Mouse (Mus musculus) limb, embryonic 11.5 days (tissue): ENCODE measurements around the gene Ska3. TPM values are rescaled to one million over a fixed set of nuclear protein-coding genes. Genes with fewer than 3 reads are reported as not detected.
"Not testable (repeated sequence)": the region's sequence is repeated elsewhere in the genome, so short reads cannot be mapped to it uniquely, and the experiment has no call there.

Experiments used
- ATAC-seq: fragments of 200-750 bp; cut with Nextera tagmentation; 2 replicates; pipeline ENCODE4 v1.8.0; 2017; ENCODE audit warnings: low read depth; ENCODE audit not compliant: insufficient number of reproducible peaks, low FRiP score, low TSS enrichment
- DNase-seq: peaks from one replicate; pipeline ENCODE4 v3.0.0-alpha.2; 2015; ENCODE audit warnings: low spot score
- H3K27ac ChIP-seq: fragments of 300-500 bp; sonication (generic); replicated peaks from 2 replicates; pipeline ENCODE4 v1.5.1; 2014; ENCODE audit warnings: low read depth, mild to moderate bottlenecking, low read length
- H3K27me3 ChIP-seq: fragments of 300-500 bp; sonication (generic); 2 replicates; pipeline ENCODE4 v1.6.1; 2014; ENCODE audit warnings: mild to moderate bottlenecking, low read length, mixed read lengths; ENCODE audit not compliant: control insufficient read depth, insufficient read depth
- H3K36me3 ChIP-seq: fragments of 300-500 bp; sonication (generic); 2 replicates; pipeline ENCODE4 v1.6.1; 2014; ENCODE audit warnings: mild to moderate bottlenecking, low read length, moderate library complexity, mixed read lengths; ENCODE audit not compliant: control insufficient read depth, insufficient read depth
- H3K4me1 ChIP-seq: fragments of 300-500 bp; sonication (generic); 2 replicates; pipeline ENCODE4 v1.6.1; 2014; ENCODE audit warnings: low read length, mixed read lengths; ENCODE audit not compliant: control insufficient read depth, insufficient read depth
- H3K4me2 ChIP-seq: fragments of 300-500 bp; sonication (generic); 2 replicates; pipeline ENCODE4 v1.6.1; 2014; ENCODE audit warnings: low read depth, mild to moderate bottlenecking, moderate library complexity; ENCODE audit not compliant: severe bottlenecking
- H3K4me3 ChIP-seq: fragments of 300-500 bp; sonication (generic); 2 replicates; pipeline ENCODE4 v1.5.1; 2014; ENCODE audit warnings: low read depth, low read length
- H3K9ac ChIP-seq: fragments of 300-500 bp; sonication (generic); 2 replicates; pipeline ENCODE4 v1.6.1; 2014; ENCODE audit warnings: mild to moderate bottlenecking, low read length
- H3K9me3 ChIP-seq: fragments of 300-500 bp; sonication (generic); 2 replicates; pipeline ENCODE4 v1.6.1; 2016; ENCODE audit warnings: low read length; ENCODE audit not compliant: control insufficient read depth
- WGBS: fragments of 180-500 bp; shearing (Covaris S2); extraction: QIAGEN DNeasy Blood & Tissue Kit; methylation state at CpG from one replicate; pipeline ENCODE4 v1.1.7; 2014; 5-methylcytosine and 5-hydroxymethylcytosine counted together
- polyA plus RNA-seq: library from polyadenylated mRNA; unstranded; fragments of >200 nt; fragmentation: Nextera tagmentation; extraction: Ambion mirVana; gene quantifications from 2 replicates; pipeline ENCODE4 v1.2.1, GENCODE M21; 2014

Ska3 gene
- 59.1 and 61.0 TPM in 2 replicates for polyA plus RNA-seq

DNA sequence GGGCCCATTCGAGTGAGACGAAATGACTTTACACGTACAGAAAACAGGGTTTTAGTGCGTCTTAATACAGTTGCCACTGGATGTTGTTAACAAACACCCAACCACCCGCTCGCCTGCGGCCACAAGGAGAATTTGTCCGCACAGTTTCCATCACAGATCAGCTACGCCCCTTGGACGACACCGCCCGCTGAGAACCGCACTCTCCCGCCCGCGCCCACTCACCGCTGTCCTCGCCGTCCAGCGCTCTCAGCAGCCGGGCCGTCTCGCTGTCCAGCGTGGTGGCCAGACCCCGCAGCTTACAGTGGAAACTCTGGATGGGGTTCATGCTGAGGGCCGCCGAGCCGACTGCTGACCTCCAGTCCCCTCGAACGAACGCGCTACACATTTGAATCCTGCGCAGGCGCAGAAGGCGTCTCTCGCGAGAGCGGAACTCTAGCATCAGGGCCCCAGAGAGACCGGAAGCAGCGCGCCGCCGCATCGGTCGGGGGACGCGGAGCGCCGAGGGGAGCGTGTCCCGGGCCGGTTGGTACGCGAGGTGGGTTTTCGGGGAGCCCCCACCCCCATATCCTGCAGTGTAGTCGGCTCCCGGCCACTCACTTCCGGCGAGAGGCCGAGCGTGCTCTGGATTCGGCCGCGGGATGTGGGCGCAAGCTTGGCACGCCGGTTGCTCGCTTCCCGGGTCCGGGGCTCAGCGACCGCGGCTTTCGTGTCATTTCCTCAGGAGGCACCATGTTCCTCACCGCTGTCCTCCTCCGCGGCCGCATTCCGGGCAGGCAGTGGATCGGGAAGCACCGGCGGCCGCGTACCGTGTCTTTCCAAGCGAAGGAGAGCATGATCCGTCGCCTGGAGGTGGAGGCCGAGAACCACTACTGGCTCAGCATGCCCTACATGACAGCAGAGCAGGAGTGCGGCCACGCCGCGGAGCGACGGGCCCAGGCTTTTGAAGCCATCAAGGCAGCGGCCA, at the start of gene Ska3, which contains the start of gene Mrpl57:
TSS of gene Ska3 (minus strand) at position 398 of the 964 bp plus-strand sequence.
TSS of gene Mrpl57 (plus strand) at position 447 of the 964 bp plus-strand sequence.
- no peaks in the 10 kb centered on the region for H3K27me3 ChIP-seq
- H3K4me2 ChIP-seq, result peak within 1 kb of the TSS; percentile 69
- peak within 1 kb of the TSS; percentile 91 for H3K9ac ChIP-seq
- peaks cover 3% of the 10 kb centered on the region; the same call in 1 of the 2 replicates for H3K36me3 ChIP-seq
- peaks cover 9% of the 10 kb centered on the region; the same call in 1 of the 2 replicates for H3K4me1 ChIP-seq
- peak within 1 kb of the TSS; percentile 76 for H3K4me3 ChIP-seq
- no peaks in the 10 kb centered on the region for H3K9me3 ChIP-seq
- WGBS, result under 1% methylated on average over 95 of the region's 96 CpGs
- H3K27ac ChIP-seq, result peak within 1 kb of the TSS; percentile 76
- DNase-seq (peak; percentile 95), ATAC-seq (peak; percentile 95)

- Histone ChIP-seq H3K4me1 (no peaks in the 10 kb centered on the region), H3K4me3 (no peak overlapping the region), H3K9ac (no peak overlapping the region), H3K27me3 (no peaks in the 10 kb centered on the region), H3K27ac (no peak overlapping the region), H3K36me3 (peaks cover 5% of the 10 kb centered on the region; the same call in 1 of the 2 replicates), H3K9me3 (no peaks in the 10 kb centered on the region), H3K4me2 (no peak overlapping the region)
- no peak for DNase-seq
- no peak for ATAC-seq
- 92% methylated on average over 3 of the region's 3 CpGs for WGBS
These were observed 40.8 kb upstream of the Ska3 start for GRCm38 (mm10) chr14:57866676-57867276.

GRCm38 (mm10) chr14:57865256-57865655, 39.3 kb upstream of the Ska3 start:
- no peaks in the 10 kb centered on the region for H3K27me3 ChIP-seq
- WGBS, result 93% methylated on average over 3 of the region's 3 CpGs
- ATAC-seq (no peak), DNase-seq (no peak)
- H3K9ac ChIP-seq, result no peak overlapping the region
- no peaks in the 10 kb centered on the region for H3K9me3 ChIP-seq
- no peak overlapping the region for H3K4me3 ChIP-seq
- no peak overlapping the region for H3K27ac ChIP-seq
- peaks cover 5% of the 10 kb centered on the region; the same call in 1 of the 2 replicates for H3K36me3 ChIP-seq
- no peaks in the 10 kb centered on the region for H3K4me1 ChIP-seq
- H3K4me2 ChIP-seq, result no peak overlapping the region

DNA sequence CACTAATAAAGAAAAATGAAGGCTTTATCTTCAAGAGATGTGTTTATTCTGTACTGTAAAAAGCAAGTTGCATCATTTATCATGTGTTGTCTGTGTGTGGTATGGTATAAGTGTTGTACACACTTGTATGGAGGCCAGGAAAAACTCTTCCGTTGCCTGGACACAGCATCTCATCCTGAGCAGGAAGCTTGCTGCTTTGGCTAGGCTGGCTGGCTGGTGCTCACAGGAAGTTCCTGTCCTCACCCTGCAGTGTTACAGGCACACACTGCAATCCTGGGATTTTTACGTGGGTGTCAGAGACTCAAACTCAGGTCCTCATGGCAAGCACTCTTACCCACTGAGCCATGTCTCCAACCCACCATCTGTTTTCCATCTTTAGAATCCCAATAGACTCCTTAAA, 37.1 kb upstream of the Ska3 start:
- no peaks in the 10 kb centered on the region for H3K9me3 ChIP-seq
- ATAC-seq (no peak), DNase-seq (no peak)
- no peak overlapping the region for H3K27ac ChIP-seq
- H3K4me3 ChIP-seq, result no peak overlapping the region
- peaks cover 5% of the 10 kb centered on the region; the same call in 1 of the 2 replicates for H3K36me3 ChIP-seq
- no peak overlapping the region for H3K4me2 ChIP-seq
- H3K9ac ChIP-seq, result no peak overlapping the region
- 64% methylated on average over 2 of the region's 2 CpGs for WGBS
- no peaks in the 10 kb centered on the region for H3K27me3 ChIP-seq
- H3K4me1 ChIP-seq, result no peaks in the 10 kb centered on the region

DNA sequence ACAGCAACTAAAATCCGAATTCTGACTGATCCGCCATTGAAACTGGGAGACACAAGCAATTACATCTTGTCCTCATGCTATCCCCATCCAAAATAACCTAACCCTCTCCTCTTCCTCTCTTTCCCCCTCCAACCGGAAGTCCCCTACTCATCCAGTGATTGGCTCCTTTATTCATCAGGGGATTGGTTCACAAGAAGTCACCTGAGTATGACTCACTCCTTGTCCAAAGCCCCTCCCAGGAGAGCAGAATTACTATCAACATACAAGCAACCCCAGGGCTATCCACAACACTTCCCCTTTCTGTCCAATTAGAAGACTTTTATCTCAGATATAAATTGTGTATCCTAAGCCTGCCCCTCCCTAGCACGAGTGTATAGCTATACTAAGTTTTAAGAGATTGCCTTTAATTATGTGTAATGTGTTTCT, 36.0 kb upstream of the Ska3 start:
- no peak overlapping the region for H3K9ac ChIP-seq
- H3K4me2 ChIP-seq, result no peak overlapping the region
- H3K4me3 ChIP-seq, result no peak overlapping the region
- DNase-seq, result no peak
- no peak overlapping the region for H3K27ac ChIP-seq
- peaks cover 5% of the 10 kb centered on the region; the same call in 1 of the 2 replicates for H3K36me3 ChIP-seq
- WGBS, result 87% methylated on average over 4 of the region's 4 CpGs
- H3K9me3 ChIP-seq, result no peaks in the 10 kb centered on the region
- no peaks in the 10 kb centered on the region for H3K27me3 ChIP-seq
- no peak for ATAC-seq
- no peaks in the 10 kb centered on the region for H3K4me1 ChIP-seq

DNA sequence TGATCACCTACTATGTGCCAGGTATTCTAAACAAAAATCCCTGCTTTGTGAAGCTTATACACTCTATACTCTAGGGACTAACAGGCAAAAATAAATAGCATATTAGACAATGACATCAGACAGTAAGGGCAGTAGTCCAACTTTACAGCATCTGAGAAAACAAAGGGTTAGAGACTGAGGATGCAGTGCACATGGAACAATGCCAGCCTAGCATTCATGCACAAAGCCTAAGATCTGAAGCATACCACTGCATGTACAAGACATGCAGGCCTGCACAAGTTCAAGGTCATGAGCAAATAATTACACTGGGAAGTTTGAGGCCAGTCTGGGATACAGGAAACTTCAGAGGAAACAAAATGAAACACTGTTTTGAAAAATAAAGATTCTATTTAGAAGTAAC, 33.5 kb upstream of the Ska3 start:
- peaks cover 2% of the 10 kb centered on the region; the same call in 1 of the 2 replicates for H3K36me3 ChIP-seq
- H3K4me3 ChIP-seq, result no peak overlapping the region
- no peaks in the 10 kb centered on the region for H3K27me3 ChIP-seq
- no peak overlapping the region for H3K27ac ChIP-seq
- ATAC-seq (no peak), DNase-seq (no peak)
- H3K4me2 ChIP-seq, result no peak overlapping the region
- no peaks in the 10 kb centered on the region for H3K4me1 ChIP-seq
- H3K9ac ChIP-seq, result no peak overlapping the region
- H3K9me3 ChIP-seq, result no peaks in the 10 kb centered on the region

- Histone ChIP-seq H3K27me3 (no peaks in the 10 kb centered on the region), H3K4me1 (no peaks in the 10 kb centered on the region), H3K4me2 (no peak overlapping the region), H3K9ac (no peak overlapping the region), H3K9me3 (no peaks in the 10 kb centered on the region), H3K4me3 (no peak overlapping the region), H3K36me3 (peaks cover 2% of the 10 kb centered on the region; the same call in 1 of the 2 replicates), H3K27ac (no peak overlapping the region)
- ATAC-seq, result no peak
- DNase-seq, result no peak
- WGBS, result 90% methylated on average over 2 of the region's 2 CpGs
These were observed 32.6 kb upstream of the Ska3 start for GRCm38 (mm10) chr14:57858601-57859000.

GRCm38 (mm10) chr14:57856037-57856436, 30.1 kb upstream of the Ska3 start:
- H3K4me1 ChIP-seq, H3K4me3 ChIP-seq, H3K4me2 ChIP-seq, ATAC-seq, H3K9me3 ChIP-seq, H3K27me3 ChIP-seq, H3K36me3 ChIP-seq, H3K27ac ChIP-seq, DNase-seq, H3K9ac ChIP-seq: not testable (repeated sequence)
